Comparison of ENCODE assay signal across 10 mouse cellular contexts in the genomic region with DNA sequence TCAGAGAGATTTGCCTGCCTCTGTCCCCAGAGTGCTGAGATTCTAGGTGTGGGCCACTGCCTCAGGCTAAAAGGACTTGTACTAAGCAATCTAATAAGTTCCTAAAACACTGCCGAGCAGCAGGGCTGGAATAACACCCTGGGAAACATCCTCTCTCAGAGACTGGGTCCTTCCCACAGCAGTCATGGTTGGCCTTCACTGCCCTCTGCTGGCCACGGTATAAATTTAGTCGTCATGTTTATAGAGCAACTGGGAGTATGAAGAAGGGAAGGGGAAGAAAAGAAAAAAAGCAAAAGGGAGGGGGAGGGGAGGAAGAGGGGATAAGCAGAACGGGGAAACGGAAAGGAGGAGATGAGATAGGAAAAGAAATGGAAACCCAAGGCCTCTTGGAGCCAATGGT. TPM values are rescaled to one million over a fixed set of nuclear protein-coding genes. Genes with fewer than 3 reads are reported as not detected.
DNase-seq lines count a peak whose midpoint lies in the region; ATAC-seq lines count a peak whose summit lies in the region.
"Had no signal": no experiment of that assay in that cellular context is flagged by ENCODE, and none has a peak within 500 bp of the region (broad histone marks: within the 10 kb centered on the region; RNA-seq: fewer than 3 reads in every experiment).

No protein-coding gene starts in this region.

- H3K27ac ChIP-seq in liver, embryonic 12.5 days, result no peak overlapping the region
- no peak overlapping the region for H3K27ac ChIP-seq in forebrain, embryonic 16.5 days (ENCODE audit: low read length)
- H3K27ac ChIP-seq in limb, embryonic 11.5 days (replicated peaks; ENCODE audit: low read depth, low read length), result no peak overlapping the region
- H3K27ac ChIP-seq: embryonic facial prominence, embryonic 13.5 days; neural tube, embryonic 12.5 days had no signal

- H3K4me1 ChIP-seq in liver, embryonic 12.5 days, result peaks cover 6% of the 10 kb centered on the region
- peaks cover 6% of the 10 kb centered on the region for H3K4me1 ChIP-seq in forebrain, embryonic 16.5 days (replicated peaks; ENCODE audit: control insufficient read depth, insufficient read depth, low read length)
- H3K4me1 ChIP-seq in limb, embryonic 11.5 days (ENCODE audit: control insufficient read depth, insufficient read depth, low read length), result 0 out of 2 replicates have a peak, but pooled peaks cover 2% of the 10 kb centered on the region

- no peak for ATAC-seq in liver, embryonic 12.5 days
- ATAC-seq in forebrain, embryonic 16.5 days, result peak; percentile 17; the same call in 1 of the 2 replicates
- ATAC-seq in limb, embryonic 11.5 days (ENCODE audit: insufficient number of reproducible peaks, low FRiP score, low TSS enrichment, low read depth), result no peak

- WGBS in liver, embryonic 12.5 days (ENCODE audit: insufficient replicate concordance), result 2% methylated on average over 5 of the region's 5 CpGs
- WGBS in forebrain, embryonic 16.5 days, result 2% methylated on average over 5 of the region's 5 CpGs
- 4% methylated on average over 5 of the region's 5 CpGs for WGBS in limb, embryonic 11.5 days

- no peak overlapping the region for H3K9ac ChIP-seq in liver, embryonic 12.5 days
- H3K9ac ChIP-seq in forebrain, embryonic 16.5 days (replicated peaks; ENCODE audit: low read depth, low read length), result no peak overlapping the region
- H3K9ac ChIP-seq in limb, embryonic 11.5 days (ENCODE audit: low read length), result no peak overlapping the region
- H3K9ac ChIP-seq: embryonic facial prominence, embryonic 13.5 days; neural tube, embryonic 12.5 days had no signal

- no peak overlapping the region for H3K4me2 ChIP-seq in liver, embryonic 12.5 days
- H3K4me2 ChIP-seq in forebrain, embryonic 16.5 days (ENCODE audit: low read length), result no peak overlapping the region
- no peak overlapping the region for H3K4me2 ChIP-seq in limb, embryonic 11.5 days (ENCODE audit: low read depth, severe bottlenecking)
- H3K4me2 ChIP-seq: embryonic facial prominence, embryonic 13.5 days; neural tube, embryonic 12.5 days had no signal

- no peaks in the 10 kb centered on the region for H3K27me3 ChIP-seq in liver, embryonic 12.5 days (replicated peaks)
- H3K27me3 ChIP-seq in forebrain, embryonic 16.5 days (replicated peaks; ENCODE audit: control insufficient read depth, insufficient read depth, low read length), result no peaks in the 10 kb centered on the region
- no peaks in the 10 kb centered on the region for H3K27me3 ChIP-seq in limb, embryonic 11.5 days (ENCODE audit: control insufficient read depth, insufficient read depth, low read length)
- H3K27me3 ChIP-seq: embryonic facial prominence, embryonic 13.5 days; neural tube, embryonic 12.5 days had no signal

- H3K36me3 ChIP-seq in liver, embryonic 12.5 days, result no peaks in the 10 kb centered on the region
- no peaks in the 10 kb centered on the region for H3K36me3 ChIP-seq in forebrain, embryonic 16.5 days (ENCODE audit: control insufficient read depth, insufficient read depth)
- H3K36me3 ChIP-seq in limb, embryonic 11.5 days (ENCODE audit: control insufficient read depth, insufficient read depth, low read length), result no peaks in the 10 kb centered on the region
- H3K36me3 ChIP-seq: embryonic facial prominence, embryonic 13.5 days; neural tube, embryonic 12.5 days had no signal

- H3K9me3 ChIP-seq in liver, embryonic 12.5 days (replicated peaks), result no peaks in the 10 kb centered on the region
- no peaks in the 10 kb centered on the region for H3K9me3 ChIP-seq in forebrain, embryonic 16.5 days (ENCODE audit: control insufficient read depth, low read length)
- no peaks in the 10 kb centered on the region for H3K9me3 ChIP-seq in limb, embryonic 11.5 days (ENCODE audit: control insufficient read depth, low read length)
- H3K9me3 ChIP-seq: embryonic facial prominence, embryonic 13.5 days; neural tube, embryonic 12.5 days had no signal

- DNase-seq in liver, result peak; percentile 69
- DNase-seq in c-Kit-positive CD71-positive TER-119-negative erythroid progenitor cells, embryonic 14.5 days (ENCODE audit: low read depth), result peak; percentile 42
- peak; percentile 70 for DNase-seq in induced T-regulatory cell, adult 2 months (ENCODE audit: low read depth)
- peak; percentile 86 for DNase-seq in limb, embryonic 11.5 days (ENCODE audit: low spot score)
- DNase-seq in ovary, postnatal 14 days (ENCODE audit: low spot score), result peak; percentile 64
- DNase-seq in thymus, postnatal 10 days (ENCODE audit: low spot score in 2 of 2), result peak; percentile 40 to 73

- no peak overlapping the region for H3K4me3 ChIP-seq in liver, embryonic 12.5 days
- no peak overlapping the region for H3K4me3 ChIP-seq in forebrain, embryonic 16.5 days (replicated peaks; ENCODE audit: low read length)
- no peak overlapping the region for H3K4me3 ChIP-seq in limb, embryonic 11.5 days (ENCODE audit: low read depth, low read length)
- H3K4me3 ChIP-seq: embryonic facial prominence, embryonic 13.5 days; neural tube, embryonic 12.5 days had no signal

RNA-seq across cellular contexts. Expression of gene Sipa1l3, which starts 5.3 kb away (rescaled TPM):
- polyA plus RNA-seq in liver, embryonic 12.5 days (2016; fragmentation: Nextera tagmentation; extraction: Ambion mirVana), result 4.1 and 4.7 TPM in 2 replicates
- polyA plus RNA-seq in forebrain, embryonic 16.5 days (2015; fragmentation: Nextera tagmentation; extraction: Ambion mirVana), result 13.9 and 16.1 TPM in 2 replicates
- 12.1 and 14.0 TPM in 2 replicates for polyA plus RNA-seq in limb, embryonic 11.5 days (2014; fragmentation: Nextera tagmentation; extraction: Ambion mirVana)
